In genomic region chr1:75639031-75640001, GRCm38 (mm10) we compare ENCODE assay signal across 12 mouse cellular contexts.
"Had no signal": no experiment of that assay in that cellular context is flagged by ENCODE, and none has a peak within 500 bp of the region (broad histone marks: within the 10 kb centered on the region; RNA-seq: fewer than 3 reads in every experiment).

No protein-coding gene starts in this region.

- DNase-seq: kidney, adult 2 months; kidney, postnatal 25 days; liver; lung, adult 18-20 months; right cerebral cortex, postnatal 14 days; thymus, adult 18-20 months; thymus, postnatal 14 days had no signal

- H3K9ac ChIP-seq: kidney, embryonic 15.5 days; limb, embryonic 12.5 days; liver, embryonic 14.5 days; neural tube, embryonic 12.5 days had no signal

- H3K4me1 ChIP-seq: kidney, embryonic 15.5 days; neural tube, embryonic 12.5 days had no signal

- H3K27ac ChIP-seq: kidney, embryonic 15.5 days; left cerebral cortex, adult 2 months; limb, embryonic 12.5 days; liver, embryonic 14.5 days; neural tube, embryonic 12.5 days had no signal

- H3K4me2 ChIP-seq: kidney, embryonic 15.5 days; limb, embryonic 12.5 days; neural tube, embryonic 12.5 days had no signal

- H3K36me3 ChIP-seq: kidney, embryonic 15.5 days; limb, embryonic 12.5 days; neural tube, embryonic 12.5 days had no signal

- H3K27me3 ChIP-seq: kidney, embryonic 15.5 days; limb, embryonic 12.5 days; neural tube, embryonic 12.5 days had no signal

- H3K4me3 ChIP-seq: kidney, embryonic 15.5 days; left cerebral cortex, adult 2 months; limb, embryonic 12.5 days; neural tube, embryonic 12.5 days had no signal

- H3K9me3 ChIP-seq: kidney, embryonic 15.5 days; neural tube, embryonic 12.5 days had no signal
